Mouse (Mus musculus): ENCODE data around the gene Dohh. TPM values are rescaled to one million over a fixed set of nuclear protein-coding genes. Genes with fewer than 3 reads are reported as not detected.

Dohh gene
- polyA plus RNA-seq (2012; rRNA removed; ENCODE audit: low replicate concordance), result 83.2 and 110 TPM in 2 replicates

DNA sequence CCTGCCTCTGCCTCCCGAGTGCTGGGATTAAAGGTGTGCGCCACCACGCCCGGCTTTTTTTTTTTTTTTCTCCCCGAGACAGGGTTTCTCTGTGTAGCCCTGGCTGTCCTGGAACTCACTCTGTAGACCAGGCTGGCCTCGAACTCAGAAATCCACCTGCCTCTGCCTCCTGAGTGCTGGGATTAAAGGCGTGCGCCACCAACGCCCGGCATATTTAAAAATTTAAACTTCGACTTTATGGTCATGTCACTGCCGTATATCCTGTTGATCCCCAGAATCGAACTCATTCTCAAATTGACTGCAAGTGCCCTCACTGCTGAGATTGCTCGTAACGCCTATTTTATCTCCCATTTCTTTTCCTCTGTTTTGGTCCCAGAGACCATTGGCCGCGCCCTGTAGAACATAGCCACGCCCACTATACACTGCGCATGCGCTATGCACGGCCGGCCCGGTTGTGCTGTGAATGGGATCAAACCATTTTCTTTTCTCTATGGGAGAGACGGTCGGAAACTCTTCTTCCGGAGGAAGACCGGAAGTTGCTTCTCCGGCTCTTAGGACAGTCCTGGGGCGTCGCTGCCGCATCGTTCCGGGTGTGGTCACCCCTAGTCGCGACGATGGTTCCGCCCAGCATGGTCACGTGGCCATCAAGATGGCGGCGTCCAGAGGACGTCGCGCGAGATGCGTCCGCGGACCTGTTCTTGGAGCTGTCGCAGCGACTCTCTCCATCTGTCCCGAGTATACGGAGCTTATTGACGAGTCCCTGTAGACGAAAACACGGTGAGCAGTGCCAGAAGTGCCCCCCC, at the start of gene Dohh, which contains the start of gene Gm48551:
TSS of gene Dohh (plus strand) at position 627 of the 803 bp plus-strand sequence.
TSS of gene Gm48551 (plus strand) at position 665 of the 803 bp plus-strand sequence.

DNA sequence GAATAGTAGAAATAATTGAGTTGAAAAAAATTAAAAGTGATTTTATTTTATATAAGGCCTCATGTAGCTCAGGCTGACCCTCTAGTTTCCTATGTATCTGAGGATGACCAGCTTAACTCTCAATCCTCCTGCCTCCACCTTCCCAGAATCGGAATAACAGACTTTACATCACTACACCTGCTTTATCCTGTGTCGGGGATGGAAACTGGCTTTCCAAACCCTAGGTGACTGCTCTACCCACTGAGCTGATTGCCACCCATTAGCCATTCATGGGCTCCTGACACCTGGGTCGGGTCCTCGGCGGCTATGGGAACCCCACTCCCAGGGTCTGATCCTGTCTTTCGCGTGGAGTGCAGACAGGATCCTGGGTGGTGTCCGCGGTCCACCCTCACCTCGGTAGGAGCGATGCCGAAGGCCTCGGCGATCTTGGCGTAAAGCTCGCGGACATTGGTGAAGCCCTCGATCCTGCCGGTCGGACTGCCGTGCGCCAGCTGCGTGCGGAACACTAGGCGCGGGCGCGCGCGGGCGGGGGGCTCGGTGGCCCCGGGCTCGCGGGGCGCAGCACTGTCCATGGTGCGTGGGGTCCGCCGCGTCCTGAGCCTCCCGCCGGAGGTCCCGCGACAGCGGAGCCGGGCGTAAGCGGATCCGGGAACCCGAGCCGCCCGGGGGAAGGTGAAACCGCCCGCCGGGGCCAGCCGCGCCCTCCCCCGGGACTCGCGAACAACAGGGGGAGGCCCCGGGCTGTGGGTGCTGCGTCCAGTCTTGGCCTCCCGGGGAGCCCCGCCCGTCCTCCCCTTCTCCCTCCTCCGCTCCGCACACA, 41.3 kb upstream of the Dohh start, which contains the start of gene Gipc3:
TSS of gene Gipc3 (minus strand) at position 581 of the 820 bp plus-strand sequence.

GRCm38 (mm10) chr10:81350351-81351063, 33.7 kb upstream of the Dohh start, which contains the start of gene Hmg20b:
TSS of gene Hmg20b (minus strand) at chr10:81350480.

DNA sequence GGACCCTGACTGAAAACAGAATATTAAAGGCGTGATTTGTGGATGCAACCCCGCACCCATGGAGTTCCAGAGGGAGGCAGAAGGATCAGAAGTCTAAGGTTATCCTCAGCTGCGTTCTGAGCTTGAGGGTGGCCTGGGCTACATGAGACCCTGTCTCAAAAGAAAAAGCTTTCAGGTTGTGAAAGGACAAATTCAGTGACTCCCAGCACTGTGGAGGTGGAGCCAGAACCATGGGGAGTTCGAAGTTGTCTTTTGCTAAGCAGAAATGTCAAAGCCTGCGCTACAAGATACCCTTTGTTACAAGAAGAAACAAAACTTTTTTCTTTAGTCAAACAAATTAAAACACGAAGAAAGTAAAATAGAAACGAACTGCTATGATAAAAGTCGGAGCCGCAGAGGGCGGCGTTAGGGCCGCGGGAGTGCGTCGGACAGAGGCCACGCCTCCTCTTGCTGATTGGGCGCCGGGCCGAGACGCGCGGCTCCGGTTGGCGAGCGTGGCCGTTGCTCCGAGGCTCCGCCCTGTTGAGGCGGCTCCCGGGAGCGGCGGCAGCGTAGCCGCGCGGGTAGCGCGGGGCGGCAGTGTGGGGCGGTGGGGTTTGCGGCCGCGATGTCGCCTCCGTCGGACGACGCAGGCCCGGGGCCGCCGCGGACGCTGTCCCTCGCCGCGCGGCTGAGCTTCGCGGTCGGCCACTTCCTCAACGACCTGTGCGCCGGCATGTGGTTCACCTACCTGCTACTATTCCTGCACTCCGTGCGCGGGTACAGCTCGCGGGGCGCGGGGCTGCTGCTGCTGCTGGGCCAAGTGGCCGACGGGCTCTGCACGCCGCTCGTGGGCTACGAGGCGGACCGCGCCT, 27.0 kb upstream of the Dohh start, which contains the start of gene Mfsd12:
TSS of gene Mfsd12 (plus strand) at position 501 of the 854 bp plus-strand sequence.

DNA sequence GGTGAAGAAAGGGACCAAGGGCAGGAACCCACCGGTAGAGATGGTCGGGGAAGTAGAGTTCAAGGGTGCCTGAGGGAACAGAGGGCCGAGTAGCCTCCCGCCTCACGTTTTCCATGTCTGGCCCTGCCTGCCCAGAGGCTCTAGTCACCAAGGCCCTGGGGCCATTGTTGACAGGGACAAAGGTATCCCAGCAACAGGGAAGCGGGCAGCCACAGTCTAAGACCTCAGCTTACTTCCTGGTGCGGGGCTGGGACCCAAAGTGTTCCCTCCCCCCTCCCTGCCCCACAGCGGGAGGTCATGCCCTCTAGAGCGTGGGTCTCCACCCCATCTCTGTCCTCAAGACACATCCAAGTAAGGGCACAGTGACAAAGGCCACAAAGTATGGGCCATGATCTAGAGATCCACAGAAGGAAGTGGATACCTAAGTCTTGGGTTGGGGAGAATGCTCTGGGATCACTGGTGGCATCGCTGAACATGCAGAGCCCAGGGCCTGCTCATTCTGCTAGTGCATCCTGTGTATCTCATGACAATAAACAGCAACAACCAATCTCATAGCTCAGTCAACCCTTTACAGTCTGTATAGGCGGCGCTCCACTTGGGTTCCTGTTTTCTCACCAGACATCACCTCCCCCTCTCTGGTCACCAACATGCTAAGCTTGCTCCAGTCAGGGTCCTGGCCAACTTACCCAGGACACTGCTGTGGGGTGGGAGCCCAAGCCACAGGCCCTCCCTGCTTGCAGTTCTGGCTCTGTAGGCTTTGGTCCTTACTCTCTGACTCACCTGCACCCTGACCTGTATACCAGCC, 18.4 kb upstream of the Dohh start, which contains the start of gene 4930404N11Rik:
TSS of gene 4930404N11Rik (minus strand) at position 145 of the 805 bp plus-strand sequence.

GRCm38 (mm10) chr10:81377793-81378552, 6.3 kb upstream of the Dohh start, which contains the start of gene Fzr1:
TSS of gene Fzr1 (minus strand) at chr10:81378516.

DNA sequence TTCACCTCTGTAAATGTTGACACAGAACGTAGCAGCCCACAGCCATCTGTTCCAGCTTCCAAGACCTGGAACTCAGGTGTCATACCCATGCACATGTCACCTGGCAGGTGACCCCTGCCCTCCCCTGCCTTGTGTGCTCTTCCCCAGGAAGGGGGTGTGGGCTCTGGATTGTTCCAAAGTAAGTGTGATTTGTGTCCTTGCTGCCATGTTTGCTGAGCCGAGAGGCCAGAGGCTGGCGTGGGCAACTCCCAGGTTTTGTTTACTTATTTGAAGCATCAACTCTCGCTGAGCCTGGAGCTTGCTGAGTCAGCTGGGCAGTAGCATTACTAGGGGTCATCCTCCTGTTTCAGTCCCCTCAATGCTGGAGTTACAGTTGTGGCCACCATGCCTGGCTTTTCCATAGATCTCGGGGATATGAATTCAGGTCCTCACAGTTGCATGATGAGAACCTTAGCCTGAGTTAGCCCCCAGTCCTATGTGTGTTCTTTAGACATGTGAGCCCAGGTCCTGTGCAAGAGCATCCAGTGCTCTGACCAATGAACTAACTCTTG, 4.4 kb downstream of the Dohh start, which contains the start of gene Gm48552:
TSS of gene Gm48552 (plus strand) at position 501 of the 551 bp plus-strand sequence.

GRCm38 (mm10) chr10:81392781-81393185, 8.6 kb downstream of the Dohh start, which contains the start of gene Smim24:
TSS of gene Smim24 (plus strand) at chr10:81393051.

Other genes with a start within 250 kb of the Dohh start
- 88.4 and 143 TPM in 2 replicates for gene Zbtb7a, start 249.2 kb upstream of the Dohh start, polyA plus RNA-seq (2012; rRNA removed; ENCODE audit: low replicate concordance)
- 37.3 and 44.2 TPM in 2 replicates for gene Pias4, start 216.5 kb upstream of the Dohh start, polyA plus RNA-seq (2012; rRNA removed; ENCODE audit: low replicate concordance)
- gene Eef2, start 207.8 kb upstream of the Dohh start, polyA plus RNA-seq (2012; rRNA removed; ENCODE audit: low replicate concordance), result 846 and 1,140 TPM in 2 replicates
- gene Dapk3, start 201.4 kb upstream of the Dohh start, polyA plus RNA-seq (2012; rRNA removed; ENCODE audit: low replicate concordance), result 72.2 and 244 TPM in 2 replicates
- gene 4930442H23Rik, start 200.6 kb upstream of the Dohh start, polyA plus RNA-seq (2012; rRNA removed; ENCODE audit: low replicate concordance), result not detected in 2 replicates
- gene Nmrk2, start 182.4 kb upstream of the Dohh start, polyA plus RNA-seq (2012; rRNA removed; ENCODE audit: low replicate concordance), result not detected in 2 replicates
- gene Atcay, start 153.6 kb upstream of the Dohh start, polyA plus RNA-seq (2012; rRNA removed; ENCODE audit: low replicate concordance), result 0.55 and 0.60 TPM in 2 replicates
- gene Zfr2, start 151.3 kb upstream of the Dohh start, polyA plus RNA-seq (2012; rRNA removed; ENCODE audit: low replicate concordance), result 9.4 and 11.0 TPM in 2 replicates
- 6.3 and 7.7 TPM in 2 replicates for gene Matk, start 131.5 kb upstream of the Dohh start, polyA plus RNA-seq (2012; rRNA removed; ENCODE audit: low replicate concordance)
- 168 and 195 TPM in 2 replicates for gene Mrpl54, start 117.5 kb upstream of the Dohh start, polyA plus RNA-seq (2012; rRNA removed; ENCODE audit: low replicate concordance)
- 133 and 217 TPM in 2 replicates for gene Apba3, start 117.5 kb upstream of the Dohh start, polyA plus RNA-seq (2012; rRNA removed; ENCODE audit: low replicate concordance)
- 181 and 192 TPM in 2 replicates for gene Tjp3, start 92.8 kb upstream of the Dohh start, polyA plus RNA-seq (2012; rRNA removed; ENCODE audit: low replicate concordance)
- gene Pip5k1c, start 91.5 kb upstream of the Dohh start, polyA plus RNA-seq (2012; rRNA removed; ENCODE audit: low replicate concordance), result 40.1 and 52.6 TPM in 2 replicates
- gene Cactin, start 63.3 kb upstream of the Dohh start, polyA plus RNA-seq (2012; rRNA removed; ENCODE audit: low replicate concordance), result 18.0 and 21.0 TPM in 2 replicates
- 10.9 and 12.5 TPM in 2 replicates for gene Tbxa2r, start 55.7 kb upstream of the Dohh start, polyA plus RNA-seq (2012; rRNA removed; ENCODE audit: low replicate concordance)
- gene Gipc3, start 41.2 kb upstream of the Dohh start, polyA plus RNA-seq (2012; rRNA removed; ENCODE audit: low replicate concordance), result 1.3 and 1.4 TPM in 2 replicates
- 221 and 244 TPM in 2 replicates for gene Hmg20b, start 33.9 kb upstream of the Dohh start, polyA plus RNA-seq (2012; rRNA removed; ENCODE audit: low replicate concordance)
- 14.7 and 31.5 TPM in 2 replicates for gene Mfsd12, start 26.9 kb upstream of the Dohh start, polyA plus RNA-seq (2012; rRNA removed; ENCODE audit: low replicate concordance)
- gene 4930404N11Rik, start 18.6 kb upstream of the Dohh start, polyA plus RNA-seq (2012; rRNA removed; ENCODE audit: low replicate concordance), result 9.2 and 36.1 TPM in 2 replicates
- 85.3 and 131 TPM in 2 replicates for gene Fzr1, start 5.9 kb upstream of the Dohh start, polyA plus RNA-seq (2012; rRNA removed; ENCODE audit: low replicate concordance)
- gene Gm48551, start within 50 bp of the Dohh start, polyA plus RNA-seq (2012; rRNA removed; ENCODE audit: low replicate concordance), result 1.3 and 3.5 TPM in 2 replicates
- 4.4 and 4.7 TPM in 2 replicates for gene Gm48552, start 4.6 kb downstream of the Dohh start, polyA plus RNA-seq (2012; rRNA removed; ENCODE audit: low replicate concordance)
- 6,225 and 12,735 TPM in 2 replicates for gene Smim24, start 8.6 kb downstream of the Dohh start, polyA plus RNA-seq (2012; rRNA removed; ENCODE audit: low replicate concordance)
- gene Nfic, start 71.2 kb downstream of the Dohh start, polyA plus RNA-seq (2012; rRNA removed; ENCODE audit: low replicate concordance), result 14.0 and 23.5 TPM in 2 replicates
- 3.8 and 8.4 TPM in 2 replicates for gene Celf5, start 98.3 kb downstream of the Dohh start, polyA plus RNA-seq (2012; rRNA removed; ENCODE audit: low replicate concordance)
- 449 and 530 TPM in 2 replicates for gene Ncln, start 112.0 kb downstream of the Dohh start, polyA plus RNA-seq (2012; rRNA removed; ENCODE audit: low replicate concordance)
- 1.6 and 4.8 TPM in 2 replicates for gene S1pr4, start 115.7 kb downstream of the Dohh start, polyA plus RNA-seq (2012; rRNA removed; ENCODE audit: low replicate concordance)
- 1.3 and 1.6 TPM in 2 replicates for gene Gna15, start 139.8 kb downstream of the Dohh start, polyA plus RNA-seq (2012; rRNA removed; ENCODE audit: low replicate concordance)
- 397 and 652 TPM in 2 replicates for gene Gna11, start 160.8 kb downstream of the Dohh start, polyA plus RNA-seq (2012; rRNA removed; ENCODE audit: low replicate concordance)
- 1,935 and 3,654 TPM in 2 replicates for gene Aes, start 175.1 kb downstream of the Dohh start, polyA plus RNA-seq (2012; rRNA removed; ENCODE audit: low replicate concordance)
- 18.3 and 66.9 TPM in 2 replicates for gene Tle2, start 190.1 kb downstream of the Dohh start, polyA plus RNA-seq (2012; rRNA removed; ENCODE audit: low replicate concordance)
- 6.1 and 27.7 TPM in 2 replicates for gene Tle6, start 216.6 kb downstream of the Dohh start, polyA plus RNA-seq (2012; rRNA removed; ENCODE audit: low replicate concordance)
- 0.40 and 0.58 TPM in 2 replicates for gene BC025920, start 221.8 kb downstream of the Dohh start, polyA plus RNA-seq (2012; rRNA removed; ENCODE audit: low replicate concordance)
- 33.5 and 36.6 TPM in 2 replicates for gene Sirt6, start 243.4 kb downstream of the Dohh start, polyA plus RNA-seq (2012; rRNA removed; ENCODE audit: low replicate concordance)
- 12.7 and 25.7 TPM in 2 replicates for gene Ankrd24, start 244.1 kb downstream of the Dohh start, polyA plus RNA-seq (2012; rRNA removed; ENCODE audit: low replicate concordance)